Mouse (Mus musculus): ENCODE measurements around the gene Itprip. TPM values are rescaled to one million over a fixed set of nuclear protein-coding genes. Genes with fewer than 3 reads are reported as not detected.

Itprip gene
- polyA plus RNA-seq, 1 experiment = 8.0 TPM

DNA sequence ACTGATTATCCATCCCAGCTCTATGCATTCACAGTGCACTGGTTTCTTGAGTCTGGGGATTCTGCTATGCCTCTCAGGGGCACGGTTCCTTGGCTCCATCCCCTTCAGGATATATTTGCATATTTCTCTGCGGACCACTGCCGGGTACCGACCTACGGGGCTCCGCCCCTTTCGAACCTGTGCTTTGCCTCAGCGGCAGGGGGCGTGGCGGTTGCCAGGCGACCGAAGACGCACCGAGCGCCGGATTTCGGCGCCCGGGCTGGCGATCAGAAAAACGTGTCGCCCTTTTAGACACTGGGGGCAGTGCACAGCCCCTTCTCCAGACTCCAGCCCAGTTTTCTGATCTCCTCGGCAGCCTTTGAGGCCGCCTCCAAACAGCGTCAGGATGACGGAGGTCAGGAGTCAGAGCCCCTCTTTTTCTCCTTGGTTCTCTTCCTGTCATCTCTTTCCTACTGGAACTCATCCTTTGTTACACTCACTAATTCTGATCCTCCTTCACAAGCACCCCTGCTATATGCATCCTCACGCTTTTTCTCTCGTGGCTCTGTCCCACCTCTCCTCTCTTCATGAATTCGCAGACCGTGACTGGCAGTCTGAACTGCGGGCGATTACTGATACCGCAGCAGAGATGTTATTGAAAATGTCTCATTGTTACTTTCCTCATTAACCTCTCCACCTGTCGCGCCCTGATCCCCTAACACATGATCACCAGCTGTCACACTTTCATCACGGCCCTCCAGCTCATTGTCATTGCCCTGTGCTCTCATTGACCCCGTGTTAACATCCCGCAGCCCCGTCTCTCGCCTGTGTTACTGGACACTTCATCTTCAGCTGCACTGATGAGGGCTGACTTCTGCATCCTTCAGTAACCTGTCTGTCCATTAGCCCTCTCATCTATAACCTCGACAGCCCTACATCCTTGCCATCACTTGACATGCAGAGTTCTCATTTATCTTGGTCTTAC is 18.6 kb upstream of the Itprip start, which contains the start of gene Cfap58:
Cfap58 (plus strand) TSS at position 233 of the 964 bp plus-strand sequence.
- no peaks in the 10 kb centered on the region for H3K4me1 ChIP-seq (ENCODE audit: control insufficient read depth, insufficient read depth, low read length)
- peak; percentile 44 for DNase-seq
- peak within 1 kb of the TSS; percentile 40; the same call in 1 of the 2 replicates for H3K4me3 ChIP-seq (ENCODE audit: insufficient read depth, low read depth, low read length)
- no peaks in the 10 kb centered on the region for H3K36me3 ChIP-seq (ENCODE audit: control insufficient read depth, insufficient read depth, low read length)
- H3K27me3 ChIP-seq (replicated peaks; ENCODE audit: control insufficient read depth, insufficient read depth, low read length) = no peaks in the 10 kb centered on the region
- H3K27ac ChIP-seq (ENCODE audit: insufficient read depth, low read depth, low read length) = no peak within 1 kb of the TSS
- WGBS = 8% methylated on average over 41 of the region's 41 CpGs
- TF ChIP-seq CTCF (conservative IDR thresholded peaks at IDR 0.05; ENCODE audit: insufficient read depth, insufficient read length, low read depth, low read length) = no peak
- no peak for TF ChIP-seq POLR2A (IDR thresholded peaks at IDR 0.05; ENCODE audit: low read depth, low read length)

- H3K4me1 ChIP-seq (ENCODE audit: control insufficient read depth, insufficient read depth, low read length) = no peaks in the 10 kb centered on the region
- 72% methylated on average over 9 of the region's 9 CpGs for WGBS
- H3K4me3 ChIP-seq (ENCODE audit: insufficient read depth, low read depth, low read length) = no peak overlapping the region
Observed at GRCm38 (mm10) chr19:47936938-47937337, 17.8 kb upstream of the Itprip start.

DNA sequence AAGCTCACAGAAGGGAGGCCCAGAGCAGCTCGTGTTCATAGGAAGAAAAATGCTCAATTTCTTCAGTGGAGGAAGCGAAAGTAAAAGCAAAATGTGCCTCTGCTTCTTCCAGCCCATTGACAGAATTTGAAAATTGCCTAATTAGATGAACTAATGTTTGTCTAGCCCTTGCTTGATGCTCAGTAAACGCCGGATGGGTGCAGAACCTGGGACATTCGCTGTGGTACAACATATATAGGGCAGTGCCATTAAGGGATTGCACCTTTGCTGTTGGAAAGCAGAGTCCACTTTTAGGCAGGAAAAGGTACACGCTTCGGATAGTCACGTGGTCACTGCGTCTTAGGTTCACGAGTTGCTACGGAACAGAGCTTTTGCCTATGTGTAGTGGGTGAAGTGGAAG is 17.4 kb upstream of the Itprip start:
- H3K4me3 ChIP-seq (ENCODE audit: insufficient read depth, low read depth, low read length) = no peak overlapping the region

More at GRCm38 (mm10) chr19:47936938-47937337, 17.8 kb upstream of the Itprip start:
- TF ChIP-seq POLR2A (IDR thresholded peaks at IDR 0.05; ENCODE audit: low read depth, low read length) (no peak), CTCF (conservative IDR thresholded peaks at IDR 0.05; ENCODE audit: insufficient read depth, insufficient read length, low read depth, low read length) (no peak)
- H3K27ac ChIP-seq (ENCODE audit: insufficient read depth, low read depth, low read length) = no peak overlapping the region
- no peak for DNase-seq
- no peaks in the 10 kb centered on the region for H3K27me3 ChIP-seq (replicated peaks; ENCODE audit: control insufficient read depth, insufficient read depth, low read length)
- H3K36me3 ChIP-seq (ENCODE audit: control insufficient read depth, insufficient read depth, low read length) = no peaks in the 10 kb centered on the region

GRCm38 (mm10) chr19:47935530-47935929 is 16.4 kb upstream of the Itprip start:
- H3K4me1 ChIP-seq (ENCODE audit: control insufficient read depth, insufficient read depth, low read length) = no peaks in the 10 kb centered on the region
- H3K36me3 ChIP-seq (ENCODE audit: control insufficient read depth, insufficient read depth, low read length) = no peaks in the 10 kb centered on the region
- no peak overlapping the region for H3K4me3 ChIP-seq (ENCODE audit: insufficient read depth, low read depth, low read length)
- no peak for DNase-seq
- WGBS = 83% methylated on average over 6 of the region's 6 CpGs
- H3K27ac ChIP-seq (ENCODE audit: insufficient read depth, low read depth, low read length) = no peak overlapping the region
- no peak for TF ChIP-seq CTCF (conservative IDR thresholded peaks at IDR 0.05; ENCODE audit: insufficient read depth, insufficient read length, low read depth, low read length)
- no peak for TF ChIP-seq POLR2A (IDR thresholded peaks at IDR 0.05; ENCODE audit: low read depth, low read length)
- H3K27me3 ChIP-seq (replicated peaks; ENCODE audit: control insufficient read depth, insufficient read depth, low read length) = no peaks in the 10 kb centered on the region

More for the DNA sequence above, 17.4 kb upstream of the Itprip start:
- no peak for DNase-seq
- H3K4me1 ChIP-seq (ENCODE audit: control insufficient read depth, insufficient read depth, low read length) = no peaks in the 10 kb centered on the region
- WGBS = 87% methylated on average over 11 of the region's 11 CpGs
- no peak for TF ChIP-seq POLR2A (IDR thresholded peaks at IDR 0.05; ENCODE audit: low read depth, low read length)
- no peak for TF ChIP-seq CTCF (conservative IDR thresholded peaks at IDR 0.05; ENCODE audit: insufficient read depth, insufficient read length, low read depth, low read length)
- H3K27me3 ChIP-seq (replicated peaks; ENCODE audit: control insufficient read depth, insufficient read depth, low read length) = no peaks in the 10 kb centered on the region
- no peaks in the 10 kb centered on the region for H3K36me3 ChIP-seq (ENCODE audit: control insufficient read depth, insufficient read depth, low read length)
- no peak overlapping the region for H3K27ac ChIP-seq (ENCODE audit: insufficient read depth, low read depth, low read length)

DNA sequence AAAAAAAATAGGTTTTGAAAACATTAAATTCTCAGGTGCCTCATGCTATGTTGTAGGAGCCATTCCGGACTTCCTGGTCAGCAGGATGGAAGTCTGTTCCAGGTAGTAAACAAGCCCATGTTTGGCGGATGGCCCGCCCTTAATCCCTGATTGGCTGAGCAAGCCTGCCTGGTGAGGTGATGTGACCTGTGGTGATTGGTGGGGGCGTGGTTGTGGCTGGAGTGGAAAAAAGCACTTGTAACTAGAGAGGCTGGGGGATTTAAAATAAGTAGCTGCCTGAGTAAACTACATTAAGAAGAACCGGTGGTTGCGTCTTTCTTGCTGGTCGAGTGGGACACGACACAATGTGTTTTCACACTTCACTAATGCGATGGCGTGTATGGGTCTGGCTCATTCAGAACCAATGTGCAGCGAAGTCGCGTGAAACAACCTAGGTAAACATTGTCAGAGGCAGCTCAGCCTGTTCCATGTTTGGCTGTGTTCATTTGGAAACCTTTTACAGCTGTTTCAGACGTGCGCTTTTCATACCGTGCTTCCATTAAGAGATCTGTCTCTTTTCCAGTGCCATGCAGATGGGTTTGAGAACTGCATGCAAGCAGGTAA is 15.6 kb upstream of the Itprip start:
- Histone ChIP-seq H3K4me3 (ENCODE audit: insufficient read depth, low read depth, low read length) (no peak overlapping the region; the same call in 1 of the 2 replicates), H3K36me3 (ENCODE audit: control insufficient read depth, insufficient read depth, low read length) (no peaks in the 10 kb centered on the region), H3K27me3 (replicated peaks; ENCODE audit: control insufficient read depth, insufficient read depth, low read length) (no peaks in the 10 kb centered on the region), H3K4me1 (ENCODE audit: control insufficient read depth, insufficient read depth, low read length) (no peaks in the 10 kb centered on the region), H3K27ac (ENCODE audit: insufficient read depth, low read depth, low read length) (no peak overlapping the region; the same call in 1 of the 2 replicates)
- DNase-seq = peak; percentile 33
- TF ChIP-seq CTCF (conservative IDR thresholded peaks at IDR 0.05; ENCODE audit: insufficient read depth, insufficient read length, low read depth, low read length) (no peak), POLR2A (IDR thresholded peaks at IDR 0.05; ENCODE audit: low read depth, low read length) (no peak)
- 52% methylated on average over 16 of the region's 16 CpGs for WGBS

DNA sequence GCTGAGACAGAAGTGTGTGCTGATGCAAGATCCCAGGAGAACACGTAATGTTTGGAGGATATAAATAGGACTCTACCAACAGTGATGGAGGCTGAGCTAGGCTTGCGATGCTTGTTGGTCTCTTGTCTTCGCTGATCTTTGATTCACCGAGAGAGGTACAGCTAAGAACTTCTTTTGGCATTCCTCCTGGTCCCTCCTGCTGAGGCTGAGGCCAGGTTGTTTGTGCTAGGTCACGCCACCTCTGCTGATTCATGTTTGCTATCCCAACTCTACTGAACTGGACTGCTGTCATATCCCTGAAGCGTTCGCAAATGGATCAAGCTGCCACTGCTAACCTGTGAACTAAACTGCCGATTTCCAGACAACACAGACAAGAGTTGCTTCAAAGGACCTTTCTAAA is 15.0 kb upstream of the Itprip start:
- WGBS = 91% methylated on average over 8 of the region's 8 CpGs
- TF ChIP-seq POLR2A (IDR thresholded peaks at IDR 0.05; ENCODE audit: low read depth, low read length) (no peak), CTCF (conservative IDR thresholded peaks at IDR 0.05; ENCODE audit: insufficient read depth, insufficient read length, low read depth, low read length) (no peak)
- no peaks in the 10 kb centered on the region for H3K36me3 ChIP-seq (ENCODE audit: control insufficient read depth, insufficient read depth, low read length)
- no peaks in the 10 kb centered on the region for H3K27me3 ChIP-seq (replicated peaks; ENCODE audit: control insufficient read depth, insufficient read depth, low read length)
- no peak for DNase-seq
- H3K4me1 ChIP-seq (ENCODE audit: control insufficient read depth, insufficient read depth, low read length) = no peaks in the 10 kb centered on the region
- H3K27ac ChIP-seq (ENCODE audit: insufficient read depth, low read depth, low read length) = peak overlapping the region; percentile 53; the same call in 1 of the 2 replicates
- no peak overlapping the region for H3K4me3 ChIP-seq (ENCODE audit: insufficient read depth, low read depth, low read length)
